Mouse (Mus musculus) skeletal muscle tissue, postnatal 0 days (tissue): ENCODE data around the gene Gm14305. TPM values are rescaled to one million over a fixed set of nuclear protein-coding genes. Genes with fewer than 3 reads are reported as not detected.

ENCODE experiments used
- polyA plus RNA-seq: library from polyadenylated mRNA; unstranded; fragments of >200 nt; fragmentation: Nextera tagmentation; extraction: Ambion mirVana; gene quantifications from 2 replicates; pipeline ENCODE4 v1.2.1, GENCODE M21; 2015

The Gm14305 gene
- polyA plus RNA-seq, result 19.5 and 20.6 TPM in 2 replicates

DNA sequence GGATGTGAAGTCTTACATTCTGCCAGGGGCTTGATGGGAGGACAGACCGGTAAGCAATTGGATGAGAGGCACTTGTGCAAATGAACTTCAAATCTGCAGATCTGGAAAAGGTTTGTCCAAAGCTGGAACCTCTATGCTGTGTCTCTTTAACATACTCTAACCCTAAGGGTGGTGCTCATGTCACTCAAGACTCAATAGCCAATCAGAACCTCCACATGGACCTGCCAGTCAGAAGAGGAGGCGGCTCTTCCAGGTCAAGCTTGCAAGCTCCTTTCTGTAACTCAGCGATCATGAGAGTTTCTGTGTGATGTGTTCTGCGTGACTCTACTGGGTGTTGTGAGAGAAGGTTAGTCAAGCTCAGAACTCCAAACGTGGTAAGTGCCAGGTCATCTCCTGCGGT lies at the start of gene Gm14305:
TSS of gene Gm14305 (plus strand) at position 278 of the 400 bp plus-strand sequence.

DNA sequence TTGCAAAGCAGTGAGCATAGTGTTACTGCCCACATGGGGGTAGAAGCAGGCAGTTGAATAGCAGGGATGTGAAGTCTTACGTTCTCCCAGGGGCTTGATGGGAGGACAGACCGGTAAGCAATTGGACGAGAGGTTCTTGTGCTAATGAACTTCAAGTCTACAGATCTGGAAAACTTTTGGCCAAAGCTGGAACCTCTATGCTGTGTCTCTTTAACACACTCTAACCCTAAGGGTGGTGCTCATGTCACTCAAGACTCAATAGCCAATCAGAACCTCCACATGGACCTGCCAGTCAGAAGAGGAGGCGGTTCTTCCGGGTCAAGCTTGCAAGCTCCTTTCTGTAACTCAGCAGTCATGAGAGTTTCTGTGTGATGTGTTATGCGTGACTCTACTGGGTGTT lies 37.9 kb upstream of the Gm14305 start, which contains the start of gene Zfp973:
TSS of gene Zfp973 (plus strand) at position 301 of the 400 bp plus-strand sequence.

Other genes with a start within 250 kb of the Gm14305 start
- 2.2 and 8.0 TPM in 2 replicates for gene Gm14434, start 221.5 kb upstream of the Gm14305 start, polyA plus RNA-seq
- not detected in 2 replicates for gene Zfp967, start 187.3 kb upstream of the Gm14305 start, polyA plus RNA-seq
- 11.6 and 14.7 TPM in 2 replicates for gene Gm14308, start 72.0 kb upstream of the Gm14305 start, polyA plus RNA-seq
- 4.3 and 4.7 TPM in 2 replicates for gene Zfp973, start 37.8 kb upstream of the Gm14305 start, polyA plus RNA-seq
- 13.8 and 14.8 TPM in 2 replicates for gene Gm14295, start 90.3 kb downstream of the Gm14305 start, polyA plus RNA-seq
- gene Gm14408, start 122.8 kb downstream of the Gm14305 start, polyA plus RNA-seq, result not detected in 2 replicates
- gene Gm14296, start 219.5 kb downstream of the Gm14305 start, polyA plus RNA-seq, result 3.1 and 6.1 TPM in 2 replicates